Mouse (Mus musculus): ENCODE measurements at regions not wholly inside any gene's neighbourhood (a gene's known extent, or its start where the extent isn't known, plus 50 kb on each side); places are given as distances from the start of the nearest gene placed in this dataset.

DNA sequence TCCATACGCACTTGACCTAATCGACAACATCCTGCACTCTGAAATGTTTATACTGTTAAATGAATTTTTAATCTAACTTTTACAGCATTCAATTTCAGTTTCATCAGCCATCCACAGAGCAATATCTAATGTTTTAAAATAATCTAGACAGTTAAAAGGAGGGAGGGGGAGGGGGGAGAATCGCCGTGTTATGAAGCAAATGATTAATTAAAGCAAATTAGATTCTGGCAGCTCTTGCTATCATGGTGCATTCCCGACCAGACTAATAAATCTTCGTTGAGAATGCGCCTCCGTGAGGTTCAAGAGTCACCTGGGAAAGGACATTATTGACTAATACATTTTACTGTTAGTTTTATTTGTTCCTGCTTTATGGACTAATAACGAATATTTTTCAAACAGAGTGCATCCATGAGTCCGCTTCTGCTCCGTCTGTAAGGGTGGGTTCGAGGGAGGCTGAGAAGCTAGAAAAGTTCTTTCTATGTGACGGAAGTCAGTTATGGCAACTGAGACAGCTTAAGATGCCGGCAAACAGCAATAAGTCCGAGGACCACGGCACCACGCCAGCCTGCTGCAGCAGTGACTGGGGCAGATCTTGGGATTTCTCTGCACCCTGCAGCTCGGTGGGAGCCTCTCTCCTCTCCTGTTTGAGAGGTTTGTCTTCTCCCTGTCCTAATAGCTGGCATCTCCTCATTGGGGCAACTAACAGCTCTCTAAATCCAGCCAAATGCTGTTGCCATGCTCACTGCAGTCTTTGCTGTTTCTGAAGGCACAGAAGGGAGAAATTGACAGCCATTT, 347.4 kb upstream of the G2e3 start:
- H3K27me3 ChIP-seq (replicated peaks) = no peaks in the 10 kb centered on the region
- no peak overlapping the region for H3K27ac ChIP-seq
- 46% methylated on average over 18 of the region's 18 CpGs for WGBS
- ATAC-seq = no peak
- no peak overlapping the region for H3K4me3 ChIP-seq (replicated peaks)
- H3K4me2 ChIP-seq (replicated peaks) = no peak overlapping the region
- no peaks in the 10 kb centered on the region for H3K9me3 ChIP-seq
- H3K36me3 ChIP-seq = no peaks in the 10 kb centered on the region
- H3K9ac ChIP-seq = no peak overlapping the region
- no peaks in the 10 kb centered on the region for H3K4me1 ChIP-seq (replicated peaks)

GRCm38 (mm10) chr12:50999295-51000237, 348.3 kb upstream of the G2e3 start:
- Histone ChIP-seq H3K4me2 (replicated peaks) (peak overlapping the region; percentile 42; the same call in 1 of the 2 replicates), H3K9me3 (no peaks in the 10 kb centered on the region), H3K4me1 (replicated peaks) (no peaks in the 10 kb centered on the region), H3K4me3 (replicated peaks) (no peak overlapping the region), H3K27me3 (replicated peaks) (no peaks in the 10 kb centered on the region), H3K27ac (no peak overlapping the region), H3K36me3 (no peaks in the 10 kb centered on the region), H3K9ac (no peak overlapping the region)
- WGBS = 27% methylated on average over 20 of the region's 20 CpGs
- peak; percentile 93 for ATAC-seq

GRCm38 (mm10) chr12:50995664-50996063, 346.8 kb upstream of the Prkd1 start:
- Histone ChIP-seq H3K9ac (no peak overlapping the region), H3K36me3 (no peaks in the 10 kb centered on the region), H3K4me2 (replicated peaks) (no peak overlapping the region), H3K9me3 (no peaks in the 10 kb centered on the region), H3K27me3 (replicated peaks) (no peaks in the 10 kb centered on the region), H3K4me3 (replicated peaks) (no peak overlapping the region), H3K27ac (no peak overlapping the region), H3K4me1 (replicated peaks) (no peaks in the 10 kb centered on the region)
- ATAC-seq = no peak
- WGBS = 85% methylated on average over 1 of the region's 1 CpGs

DNA sequence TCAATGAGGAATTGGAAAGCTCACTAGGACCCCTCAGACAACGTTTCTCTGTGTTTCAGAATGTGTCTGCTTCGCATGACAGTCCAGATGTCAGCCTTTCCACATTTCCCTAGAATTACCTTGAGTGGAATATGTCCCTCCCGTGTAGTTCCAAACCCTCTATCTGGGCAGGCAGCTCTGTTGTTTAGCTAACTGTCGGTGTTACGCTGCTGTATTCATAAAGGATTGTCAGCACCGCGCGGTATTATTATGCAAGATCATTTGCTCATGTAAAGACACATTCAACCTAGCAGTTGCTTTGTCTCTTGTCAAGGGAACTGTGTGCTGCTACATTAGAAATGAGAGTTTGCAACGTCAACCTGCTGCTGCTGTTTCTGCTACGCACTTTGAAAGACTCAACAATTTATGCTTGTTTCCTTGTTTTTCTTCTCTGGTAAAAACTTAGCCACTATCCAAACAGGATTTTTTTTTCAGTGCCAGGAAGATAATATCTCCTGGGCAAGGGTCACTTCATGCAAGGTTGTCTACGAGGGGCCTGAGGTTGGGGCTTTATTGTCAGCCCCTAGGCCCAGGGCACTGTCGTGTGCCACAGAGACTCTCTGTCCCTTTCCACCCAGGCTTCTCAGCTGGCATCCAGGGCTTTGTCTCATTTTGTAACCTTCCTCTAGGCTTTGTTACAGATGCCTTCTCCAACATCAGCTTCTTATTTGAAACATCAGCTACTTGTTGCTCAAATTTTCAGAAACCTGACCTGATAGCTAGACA, 340.8 kb upstream of the Prkd1 start:
- Histone ChIP-seq H3K27me3 (replicated peaks) (no peaks in the 10 kb centered on the region), H3K4me1 (replicated peaks) (no peaks in the 10 kb centered on the region), H3K4me2 (replicated peaks) (no peak overlapping the region), H3K9ac (no peak overlapping the region), H3K9me3 (no peaks in the 10 kb centered on the region), H3K27ac (no peak overlapping the region), H3K4me3 (replicated peaks) (no peak overlapping the region), H3K36me3 (no peaks in the 10 kb centered on the region)
- no peak for ATAC-seq
- 59% methylated on average over 12 of the region's 12 CpGs for WGBS

- Histone ChIP-seq H3K4me2 (replicated peaks) (no peak overlapping the region), H3K27me3 (replicated peaks) (no peaks in the 10 kb centered on the region), H3K9me3 (no peaks in the 10 kb centered on the region), H3K4me3 (replicated peaks) (no peak overlapping the region), H3K27ac (no peak overlapping the region), H3K36me3 (no peaks in the 10 kb centered on the region), H3K4me1 (replicated peaks) (no peaks in the 10 kb centered on the region), H3K9ac (no peak overlapping the region)
- WGBS = 70% methylated on average over 5 of the region's 5 CpGs
- ATAC-seq = peak; percentile 84
Measured at GRCm38 (mm10) chr12:50981318-50981717, 332.4 kb upstream of the Prkd1 start.

GRCm38 (mm10) chr12:50980800-50981199, 331.9 kb upstream of the Prkd1 start:
- peak; percentile 63; the same call in 1 of the 2 replicates for ATAC-seq
- WGBS = 68% methylated on average over 4 of the region's 4 CpGs

GRCm38 (mm10) chr12:50970759-50971122, 321.8 kb upstream of the Prkd1 start:
- Histone ChIP-seq H3K9ac (no peak overlapping the region), H3K36me3 (no peaks in the 10 kb centered on the region), H3K27ac (no peak overlapping the region), H3K27me3 (replicated peaks) (no peaks in the 10 kb centered on the region), H3K4me3 (replicated peaks) (no peak overlapping the region), H3K9me3 (no peaks in the 10 kb centered on the region), H3K4me2 (replicated peaks) (no peak overlapping the region), H3K4me1 (replicated peaks) (no peaks in the 10 kb centered on the region)
- no peak for ATAC-seq
- WGBS = 91% methylated on average over 1 of the region's 1 CpGs

More at GRCm38 (mm10) chr12:50980800-50981199, 331.9 kb upstream of the Prkd1 start:
- no peaks in the 10 kb centered on the region for H3K4me1 ChIP-seq (replicated peaks)
- no peaks in the 10 kb centered on the region for H3K27me3 ChIP-seq (replicated peaks)
- no peaks in the 10 kb centered on the region for H3K9me3 ChIP-seq
- no peak overlapping the region for H3K4me3 ChIP-seq (replicated peaks)
- H3K36me3 ChIP-seq = no peaks in the 10 kb centered on the region
- no peak overlapping the region for H3K4me2 ChIP-seq (replicated peaks)
- H3K27ac ChIP-seq = no peak overlapping the region
- H3K9ac ChIP-seq = no peak overlapping the region

- H3K27ac ChIP-seq = no peak overlapping the region
- no peaks in the 10 kb centered on the region for H3K4me1 ChIP-seq (replicated peaks)
- H3K36me3 ChIP-seq = no peaks in the 10 kb centered on the region
- no peaks in the 10 kb centered on the region for H3K9me3 ChIP-seq
- no peak overlapping the region for H3K9ac ChIP-seq
- no peak overlapping the region for H3K4me2 ChIP-seq (replicated peaks)
- ATAC-seq = no peak
- H3K4me3 ChIP-seq (replicated peaks) = no peak overlapping the region
- 87% methylated on average over 4 of the region's 4 CpGs for WGBS
- H3K27me3 ChIP-seq (replicated peaks) = no peaks in the 10 kb centered on the region
Measured at GRCm38 (mm10) chr12:50969887-50970758, 321.2 kb upstream of the Prkd1 start.

DNA sequence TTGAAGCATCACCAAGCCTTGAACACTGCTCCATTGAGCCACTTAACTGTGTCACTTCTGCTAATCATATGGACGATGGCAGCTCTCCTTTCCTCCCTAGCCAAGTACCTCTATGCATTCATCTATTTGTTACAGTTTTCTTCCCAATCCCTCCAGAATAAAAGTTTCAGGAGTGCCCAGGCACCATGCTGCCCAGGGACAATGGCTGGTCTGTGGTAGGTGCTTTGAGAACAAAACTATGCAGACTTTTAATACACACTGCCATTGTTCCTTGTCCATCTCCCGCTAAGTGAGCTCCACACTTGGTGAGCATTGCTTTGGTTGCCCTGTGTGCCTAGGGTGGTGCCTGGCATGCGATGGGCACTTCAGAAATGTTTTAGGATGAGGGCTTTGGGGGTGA, 320.5 kb upstream of the Prkd1 start:
- ATAC-seq = no peak
- H3K9me3 ChIP-seq = no peaks in the 10 kb centered on the region
- no peaks in the 10 kb centered on the region for H3K36me3 ChIP-seq
- WGBS = 66% methylated on average over 3 of the region's 3 CpGs
- H3K4me3 ChIP-seq (replicated peaks) = no peak overlapping the region
- H3K27ac ChIP-seq = no peak overlapping the region
- no peak overlapping the region for H3K4me2 ChIP-seq (replicated peaks)
- H3K4me1 ChIP-seq (replicated peaks) = no peaks in the 10 kb centered on the region
- no peak overlapping the region for H3K9ac ChIP-seq
- no peaks in the 10 kb centered on the region for H3K27me3 ChIP-seq (replicated peaks)

DNA sequence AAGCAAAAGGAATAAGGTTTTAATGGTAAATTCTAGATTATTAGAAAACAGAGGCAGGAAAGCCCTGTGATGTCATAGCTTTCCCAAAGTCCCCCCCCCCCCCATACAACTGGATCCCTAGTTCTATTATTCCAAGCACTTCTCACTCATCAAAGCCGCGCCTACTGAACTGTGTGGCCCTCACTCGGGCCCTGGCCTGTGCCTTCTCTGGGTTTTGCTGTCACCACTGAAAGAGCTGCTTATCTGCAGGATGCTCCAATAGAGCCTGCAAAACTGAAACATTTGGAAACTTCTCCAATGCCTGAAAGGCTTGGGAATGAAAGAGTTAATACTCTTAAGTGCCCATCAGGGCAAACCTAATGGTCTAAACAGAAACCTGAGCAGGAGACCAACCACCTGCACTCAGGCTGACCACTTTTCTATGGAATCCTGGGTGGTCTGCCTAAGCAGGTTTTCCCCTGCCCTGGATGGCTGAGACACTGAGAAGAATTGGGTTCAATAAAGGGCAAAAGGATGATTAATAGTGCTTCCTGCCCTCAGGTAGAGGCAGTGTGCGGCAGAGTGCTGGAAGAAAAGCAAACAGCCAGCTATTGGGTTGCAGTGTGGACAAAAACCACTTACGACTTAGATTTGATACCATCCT, 318.4 kb upstream of the Prkd1 start:
- no peak overlapping the region for H3K4me2 ChIP-seq (replicated peaks)
- H3K9me3 ChIP-seq = no peaks in the 10 kb centered on the region
- no peaks in the 10 kb centered on the region for H3K4me1 ChIP-seq (replicated peaks)
- no peak overlapping the region for H3K4me3 ChIP-seq (replicated peaks)
- H3K36me3 ChIP-seq = no peaks in the 10 kb centered on the region
- H3K27ac ChIP-seq = no peak overlapping the region
- no peak for ATAC-seq
- H3K9ac ChIP-seq = no peak overlapping the region
- no peaks in the 10 kb centered on the region for H3K27me3 ChIP-seq (replicated peaks)
- 36% methylated on average over 5 of the region's 5 CpGs for WGBS

DNA sequence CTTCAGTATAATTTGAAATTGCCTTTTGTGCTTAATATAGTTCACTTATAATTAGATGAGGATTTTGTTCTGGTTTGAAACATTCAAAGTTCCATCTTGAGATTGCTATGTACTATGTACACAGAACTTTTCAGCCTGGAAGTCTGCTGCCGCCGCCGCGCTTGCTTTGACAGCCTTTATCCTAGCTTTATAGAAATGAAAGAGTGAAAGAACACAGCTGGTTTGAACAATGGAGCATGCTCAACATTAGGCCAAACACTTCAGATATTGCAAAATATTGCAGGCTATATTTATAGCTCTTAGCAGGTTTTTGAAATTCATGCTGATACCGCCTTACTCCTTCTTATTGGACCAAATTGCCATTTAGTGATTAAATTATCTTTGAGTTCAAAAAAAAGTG, 305.1 kb upstream of the Prkd1 start:
- no peak for ATAC-seq
- WGBS = 86% methylated on average over 5 of the region's 5 CpGs

More for the DNA sequence above, 305.1 kb upstream of the Prkd1 start:
- Histone ChIP-seq H3K9me3 (no peaks in the 10 kb centered on the region), H3K4me3 (replicated peaks) (no peak overlapping the region), H3K4me1 (replicated peaks) (no peaks in the 10 kb centered on the region), H3K27ac (no peak overlapping the region), H3K4me2 (replicated peaks) (no peak overlapping the region), H3K27me3 (replicated peaks) (no peaks in the 10 kb centered on the region), H3K9ac (no peak overlapping the region), H3K36me3 (no peaks in the 10 kb centered on the region)

Measured in intestine, embryonic 15.5 days (tissue).